Mouse (Mus musculus) ES-Bruce4 (cell line): ENCODE measurements at regions not wholly inside any gene's neighbourhood (a gene's known extent, or its start where the extent isn't known, plus 50 kb on each side); places are given as distances from the start of the nearest gene placed in this dataset.

ENCODE experiments used
- H3K27ac ChIP-seq: 2 replicates; pipeline ENCODE4 v1.5.1; 2012; ENCODE audit warnings: low read length, inconsistent platforms; ENCODE audit not compliant: insufficient read depth
- H3K27me3 ChIP-seq: 2 replicates; pipeline ENCODE4 v1.6.1; 2012; ENCODE audit warnings: mild to moderate bottlenecking, low read length, inconsistent platforms; ENCODE audit not compliant: control insufficient read depth, poor library complexity, insufficient read depth, severe bottlenecking
- H3K36me3 ChIP-seq: 2 replicates; pipeline ENCODE4 v1.6.1; 2012; ENCODE audit warnings: inconsistent platforms, mild to moderate bottlenecking, low read length, moderate library complexity; ENCODE audit not compliant: control insufficient read depth, poor library complexity, insufficient read depth, severe bottlenecking
- H3K4me1 ChIP-seq: one replicate; pipeline ENCODE4 v1.8.1; 2011; ENCODE audit warnings: low read length; ENCODE audit not compliant: control insufficient read depth, insufficient read depth
- H3K4me3 ChIP-seq: 2 replicates; pipeline ENCODE4 v1.5.1; 2011; ENCODE audit warnings: low read depth, mild to moderate bottlenecking, low read length
- H3K9ac ChIP-seq: 2 replicates; pipeline ENCODE4 v1.6.1; 2012; ENCODE audit warnings: low read depth, mild to moderate bottlenecking, inconsistent platforms; ENCODE audit not compliant: poor library complexity, severe bottlenecking
- H3K9me3 ChIP-seq: replicated peaks from 2 replicates; pipeline ENCODE4 v1.6.1; 2012; ENCODE audit warnings: mild to moderate bottlenecking, low read length, inconsistent platforms; ENCODE audit not compliant: control insufficient read depth, poor library complexity, insufficient read depth, severe bottlenecking
- CTCF ChIP-seq: IDR thresholded peaks from one replicate; pipeline ENCODE4 v1.8.1; 2011; ENCODE audit warnings: low read depth, low read length
- EP300 ChIP-seq: IDR thresholded peaks from 2 replicates; pipeline ENCODE4 v1.6.1; 2011; ENCODE audit warnings: low read depth, low read length; ENCODE audit not compliant: insufficient read depth
- POLR2A ChIP-seq: IDR thresholded peaks from one replicate; pipeline ENCODE4 v1.8.1; 2011; ENCODE audit warnings: low read length; ENCODE audit not compliant: insufficient read depth

GRCm38 (mm10) chr12:99637986-99638385 is 74.6 kb upstream of the Foxn3 start:
- Histone ChIP-seq H3K9ac (no peak overlapping the region), H3K4me1 (no peaks in the 10 kb centered on the region), H3K4me3 (no peak overlapping the region), H3K9me3 (peaks cover 6% of the 10 kb centered on the region), H3K36me3 (no peaks in the 10 kb centered on the region), H3K27me3 (no peaks in the 10 kb centered on the region), H3K27ac (no peak overlapping the region)
- TF ChIP-seq EP300 (no peak), POLR2A (no peak), CTCF (no peak)

GRCm38 (mm10) chr12:99636234-99636633 is 72.9 kb upstream of the Foxn3 start:
- no peak for TF ChIP-seq EP300
- TF ChIP-seq POLR2A, result no peak
- TF ChIP-seq CTCF, result peak; percentile 7
- no peaks in the 10 kb centered on the region for H3K27me3 ChIP-seq
- H3K4me3 ChIP-seq, result no peak overlapping the region
- no peak overlapping the region for H3K27ac ChIP-seq
- no peaks in the 10 kb centered on the region for H3K4me1 ChIP-seq
- no peaks in the 10 kb centered on the region for H3K36me3 ChIP-seq
- H3K9me3 ChIP-seq, result no peaks in the 10 kb centered on the region
- no peak overlapping the region for H3K9ac ChIP-seq

GRCm38 (mm10) chr12:99635361-99635760 is 72.0 kb upstream of the Foxn3 start:
- no peak overlapping the region for H3K4me3 ChIP-seq
- no peak overlapping the region for H3K9ac ChIP-seq
- no peaks in the 10 kb centered on the region for H3K27me3 ChIP-seq
- no peak overlapping the region for H3K27ac ChIP-seq
- no peaks in the 10 kb centered on the region for H3K9me3 ChIP-seq
- no peaks in the 10 kb centered on the region for H3K36me3 ChIP-seq
- TF ChIP-seq CTCF (no peak), POLR2A (no peak), EP300 (no peak)
- H3K4me1 ChIP-seq, result no peaks in the 10 kb centered on the region

GRCm38 (mm10) chr12:99634726-99635125 is 71.3 kb upstream of the Foxn3 start:
- Histone ChIP-seq H3K9ac (no peak overlapping the region), H3K4me1 (no peaks in the 10 kb centered on the region), H3K27ac (no peak overlapping the region), H3K27me3 (no peaks in the 10 kb centered on the region), H3K9me3 (no peaks in the 10 kb centered on the region), H3K36me3 (no peaks in the 10 kb centered on the region), H3K4me3 (no peak overlapping the region)
- no peak for TF ChIP-seq POLR2A
- TF ChIP-seq CTCF, result no peak
- no peak for TF ChIP-seq EP300

- Histone ChIP-seq H3K27ac (no peak overlapping the region), H3K27me3 (no peaks in the 10 kb centered on the region), H3K36me3 (no peaks in the 10 kb centered on the region), H3K4me3 (no peak overlapping the region), H3K9me3 (no peaks in the 10 kb centered on the region), H3K4me1 (no peaks in the 10 kb centered on the region), H3K9ac (no peak overlapping the region)
- TF ChIP-seq EP300 (no peak), POLR2A (no peak), CTCF (no peak)
Observed at GRCm38 (mm10) chr12:99633678-99634077, 70.3 kb upstream of the Foxn3 start.

GRCm38 (mm10) chr12:99632988-99633387 is 69.6 kb upstream of the Foxn3 start:
- Histone ChIP-seq H3K27me3 (no peaks in the 10 kb centered on the region), H3K4me1 (no peaks in the 10 kb centered on the region), H3K36me3 (no peaks in the 10 kb centered on the region), H3K9me3 (no peaks in the 10 kb centered on the region), H3K9ac (no peak overlapping the region), H3K4me3 (no peak overlapping the region), H3K27ac (no peak overlapping the region)
- TF ChIP-seq CTCF, result no peak
- no peak for TF ChIP-seq POLR2A
- no peak for TF ChIP-seq EP300
